Mouse (Mus musculus): ENCODE measurements around the gene Prkaa2. TPM values are rescaled to one million over a fixed set of nuclear protein-coding genes. Genes with fewer than 3 reads are reported as not detected.

The Prkaa2 gene
- polyA plus RNA-seq, 1 experiment from 2014 or later, result 5.0 TPM

GRCm38 (mm10) chr4:104990686-104991085 lies 119.0 kb downstream of the Prkaa2 start:
- Histone ChIP-seq H3K36me3 (ENCODE audit: control insufficient read depth, insufficient read depth, low read length) (no peaks in the 10 kb centered on the region), H3K27ac (ENCODE audit: low read depth, low read length) (no peak overlapping the region)
- ATAC-seq (ENCODE audit: low FRiP score), result no peak

GRCm38 (mm10) chr4:104990016-104990415 lies 119.7 kb downstream of the Prkaa2 start:
- WGBS, result 88% methylated on average over 6 of the region's 6 CpGs
- H3K27me3 ChIP-seq (ENCODE audit: control insufficient read depth, insufficient read depth, low read length), result no peaks in the 10 kb centered on the region

More at GRCm38 (mm10) chr4:104990686-104991085, 119.0 kb downstream of the Prkaa2 start:
- Histone ChIP-seq H3K4me3 (ENCODE audit: low read depth, low read length) (no peak overlapping the region), H3K9me3 (ENCODE audit: control insufficient read depth, low read length) (no peaks in the 10 kb centered on the region), H3K9ac (ENCODE audit: low read depth, low read length) (no peak overlapping the region), H3K4me1 (replicated peaks; ENCODE audit: control insufficient read depth, insufficient read depth, low read length) (no peaks in the 10 kb centered on the region), H3K4me2 (replicated peaks; ENCODE audit: low read depth, low read length) (no peak overlapping the region), H3K27me3 (ENCODE audit: control insufficient read depth, insufficient read depth, low read length) (no peaks in the 10 kb centered on the region)
- 82% methylated on average over 3 of the region's 3 CpGs for WGBS
- no peak for DNase-seq (ENCODE audit: low spot score)

GRCm38 (mm10) chr4:104988709-104989108 lies 121.0 kb downstream of the Prkaa2 start:
- Histone ChIP-seq H3K4me1 (replicated peaks; ENCODE audit: control insufficient read depth, insufficient read depth, low read length) (no peaks in the 10 kb centered on the region), H3K9me3 (ENCODE audit: control insufficient read depth, low read length) (no peaks in the 10 kb centered on the region), H3K9ac (ENCODE audit: low read depth, low read length) (no peak overlapping the region), H3K27ac (ENCODE audit: low read depth, low read length) (no peak overlapping the region), H3K27me3 (ENCODE audit: control insufficient read depth, insufficient read depth, low read length) (no peaks in the 10 kb centered on the region), H3K4me2 (replicated peaks; ENCODE audit: low read depth, low read length) (no peak overlapping the region), H3K4me3 (ENCODE audit: low read depth, low read length) (no peak overlapping the region), H3K36me3 (ENCODE audit: control insufficient read depth, insufficient read depth, low read length) (no peaks in the 10 kb centered on the region)
- DNase-seq (ENCODE audit: low spot score), result no peak
- ATAC-seq (ENCODE audit: low FRiP score), result no peak
- 92% methylated on average over 7 of the region's 7 CpGs for WGBS

More at GRCm38 (mm10) chr4:104990016-104990415, 119.7 kb downstream of the Prkaa2 start:
- no peak overlapping the region for H3K4me3 ChIP-seq (ENCODE audit: low read depth, low read length)
- H3K36me3 ChIP-seq (ENCODE audit: control insufficient read depth, insufficient read depth, low read length), result no peaks in the 10 kb centered on the region
- ATAC-seq (ENCODE audit: low FRiP score) (no peak), DNase-seq (ENCODE audit: low spot score) (no peak)
- H3K4me1 ChIP-seq (replicated peaks; ENCODE audit: control insufficient read depth, insufficient read depth, low read length), result no peaks in the 10 kb centered on the region
- H3K4me2 ChIP-seq (replicated peaks; ENCODE audit: low read depth, low read length), result no peak overlapping the region
- no peaks in the 10 kb centered on the region for H3K9me3 ChIP-seq (ENCODE audit: control insufficient read depth, low read length)
- no peak overlapping the region for H3K9ac ChIP-seq (ENCODE audit: low read depth, low read length)
- no peak overlapping the region for H3K27ac ChIP-seq (ENCODE audit: low read depth, low read length)

- Histone ChIP-seq H3K27ac (ENCODE audit: low read depth, low read length) (no peak overlapping the region), H3K4me1 (replicated peaks; ENCODE audit: control insufficient read depth, insufficient read depth, low read length) (no peaks in the 10 kb centered on the region), H3K4me2 (replicated peaks; ENCODE audit: low read depth, low read length) (no peak overlapping the region), H3K9ac (ENCODE audit: low read depth, low read length) (no peak overlapping the region), H3K4me3 (ENCODE audit: low read depth, low read length) (no peak overlapping the region), H3K36me3 (ENCODE audit: control insufficient read depth, insufficient read depth, low read length) (no peaks in the 10 kb centered on the region), H3K27me3 (ENCODE audit: control insufficient read depth, insufficient read depth, low read length) (no peaks in the 10 kb centered on the region), H3K9me3 (ENCODE audit: control insufficient read depth, low read length) (no peaks in the 10 kb centered on the region)
- no peak for DNase-seq (ENCODE audit: low spot score)
- 83% methylated on average over 5 of the region's 5 CpGs for WGBS
- ATAC-seq (ENCODE audit: low FRiP score), result no peak
Measured at GRCm38 (mm10) chr4:104988102-104988501, 121.6 kb downstream of the Prkaa2 start.

- Histone ChIP-seq H3K4me2 (replicated peaks; ENCODE audit: low read depth, low read length) (no peak overlapping the region), H3K36me3 (ENCODE audit: control insufficient read depth, insufficient read depth, low read length) (no peaks in the 10 kb centered on the region), H3K9ac (ENCODE audit: low read depth, low read length) (no peak overlapping the region), H3K4me1 (replicated peaks; ENCODE audit: control insufficient read depth, insufficient read depth, low read length) (no peaks in the 10 kb centered on the region), H3K9me3 (ENCODE audit: control insufficient read depth, low read length) (no peaks in the 10 kb centered on the region), H3K27ac (ENCODE audit: low read depth, low read length) (no peak overlapping the region), H3K27me3 (ENCODE audit: control insufficient read depth, insufficient read depth, low read length) (no peaks in the 10 kb centered on the region), H3K4me3 (ENCODE audit: low read depth, low read length) (no peak overlapping the region)
- DNase-seq (ENCODE audit: low spot score), result no peak
- 90% methylated on average over 7 of the region's 7 CpGs for WGBS
- no peak for ATAC-seq (ENCODE audit: low FRiP score)
Measured at GRCm38 (mm10) chr4:104987631-104988030, 122.1 kb downstream of the Prkaa2 start.

GRCm38 (mm10) chr4:104985960-104986632 lies 123.6 kb downstream of the Prkaa2 start:
- Histone ChIP-seq H3K36me3 (ENCODE audit: control insufficient read depth, insufficient read depth, low read length) (no peaks in the 10 kb centered on the region), H3K9me3 (ENCODE audit: control insufficient read depth, low read length) (no peaks in the 10 kb centered on the region), H3K4me3 (ENCODE audit: low read depth, low read length) (no peak overlapping the region), H3K9ac (ENCODE audit: low read depth, low read length) (no peak overlapping the region), H3K4me2 (replicated peaks; ENCODE audit: low read depth, low read length) (no peak overlapping the region), H3K4me1 (replicated peaks; ENCODE audit: control insufficient read depth, insufficient read depth, low read length) (no peaks in the 10 kb centered on the region), H3K27me3 (ENCODE audit: control insufficient read depth, insufficient read depth, low read length) (no peaks in the 10 kb centered on the region), H3K27ac (ENCODE audit: low read depth, low read length) (no peak overlapping the region)
- no peak for ATAC-seq (ENCODE audit: low FRiP score)
- no peak for DNase-seq (ENCODE audit: low spot score)
- 84% methylated on average over 5 of the region's 5 CpGs for WGBS

Other genes starting within 250 kb of the Prkaa2 start
- gene C8a, start 233.5 kb downstream of the Prkaa2 start, polyA plus RNA-seq (2014; fragmentation: Nextera tagmentation; extraction: Ambion mirVana), result 0.13 TPM in 1 of 2 replicates, not detected in the other
- gene Fyb2, start 196.4 kb downstream of the Prkaa2 start, polyA plus RNA-seq (2014; fragmentation: Nextera tagmentation; extraction: Ambion mirVana), result 0.04 and 0.20 TPM in 2 replicates
- 51.1 and 52.7 TPM in 2 replicates for gene Plpp3, start 47.5 kb upstream of the Prkaa2 start, polyA plus RNA-seq (2014; fragmentation: Nextera tagmentation; extraction: Ambion mirVana)